Mouse (Mus musculus): ENCODE results near the gene Calcr. TPM values are rescaled to one million over a fixed set of nuclear protein-coding genes. Genes with fewer than 3 reads are reported as not detected.
"Not testable (repeated sequence)": the region's sequence is repeated elsewhere in the genome, so short reads cannot be mapped to it uniquely, and the experiment has no call there.

The Calcr gene
- polyA plus RNA-seq, 1 experiment from 2014 or later = 0.22 TPM

- ATAC-seq (ENCODE audit: insufficient number of reproducible peaks, insufficient read depth, low FRiP score, low read depth) = no peak
- H3K9me3 ChIP-seq (ENCODE audit: control insufficient read depth, low read depth, low read length) = no peaks in the 10 kb centered on the region
- no peak overlapping the region for H3K4me2 ChIP-seq (replicated peaks; ENCODE audit: low read depth, low read length)
- H3K27me3 ChIP-seq (ENCODE audit: control insufficient read depth, insufficient read depth, low read length) = no peaks in the 10 kb centered on the region
- no peak overlapping the region for H3K27ac ChIP-seq (ENCODE audit: low read length)
- no peaks in the 10 kb centered on the region for H3K4me1 ChIP-seq (ENCODE audit: control insufficient read depth, insufficient read depth, low read length)
- WGBS = 75% methylated on average over 4 of the region's 4 CpGs
- no peak overlapping the region for H3K4me3 ChIP-seq (ENCODE audit: low read depth, low read length)
- no peak overlapping the region for H3K9ac ChIP-seq (replicated peaks; ENCODE audit: low read depth, low read length)
- no peaks in the 10 kb centered on the region for H3K36me3 ChIP-seq (ENCODE audit: control insufficient read depth, insufficient read depth, low read length)
Observed at GRCm38 (mm10) chr6:3730246-3730867, 34.2 kb downstream of the Calcr start.

GRCm38 (mm10) chr6:3688087-3688642 is 76.3 kb downstream of the Calcr start:
- WGBS = 69% methylated on average over 7 of the region's 7 CpGs
- H3K4me2 ChIP-seq (replicated peaks; ENCODE audit: low read depth, low read length) = no peak overlapping the region
- no peaks in the 10 kb centered on the region for H3K9me3 ChIP-seq (ENCODE audit: control insufficient read depth, low read depth, low read length)
- ATAC-seq (ENCODE audit: insufficient number of reproducible peaks, insufficient read depth, low FRiP score, low read depth) = no peak
- H3K9ac ChIP-seq (replicated peaks; ENCODE audit: low read depth, low read length) = no peak overlapping the region
- no peaks in the 10 kb centered on the region for H3K36me3 ChIP-seq (ENCODE audit: control insufficient read depth, insufficient read depth, low read length)
- no peak overlapping the region for H3K27ac ChIP-seq (ENCODE audit: low read length)
- no peak overlapping the region for H3K4me3 ChIP-seq (ENCODE audit: low read depth, low read length)
- no peaks in the 10 kb centered on the region for H3K27me3 ChIP-seq (ENCODE audit: control insufficient read depth, insufficient read depth, low read length)
- no peaks in the 10 kb centered on the region for H3K4me1 ChIP-seq (ENCODE audit: control insufficient read depth, insufficient read depth, low read length)

GRCm38 (mm10) chr6:3678286-3678685 is 86.2 kb downstream of the Calcr start:
- H3K4me2 ChIP-seq (replicated peaks; ENCODE audit: low read depth, low read length); H3K9me3 ChIP-seq (ENCODE audit: control insufficient read depth, low read depth, low read length); H3K4me1 ChIP-seq (ENCODE audit: control insufficient read depth, insufficient read depth, low read length); H3K27me3 ChIP-seq (ENCODE audit: control insufficient read depth, insufficient read depth, low read length); H3K9ac ChIP-seq (replicated peaks; ENCODE audit: low read depth, low read length); H3K36me3 ChIP-seq (ENCODE audit: control insufficient read depth, insufficient read depth, low read length); H3K27ac ChIP-seq (ENCODE audit: low read length); H3K4me3 ChIP-seq (ENCODE audit: low read depth, low read length); ATAC-seq (ENCODE audit: insufficient number of reproducible peaks, insufficient read depth, low FRiP score, low read depth): not testable (repeated sequence)
- 64% methylated on average over 2 of the region's 2 CpGs for WGBS

GRCm38 (mm10) chr6:3677806-3678205 is 86.7 kb downstream of the Calcr start:
- WGBS = 79% methylated on average over 2 of the region's 2 CpGs
- no peak for ATAC-seq (ENCODE audit: insufficient number of reproducible peaks, insufficient read depth, low FRiP score, low read depth)
- Histone ChIP-seq H3K27me3 (ENCODE audit: control insufficient read depth, insufficient read depth, low read length) (no peaks in the 10 kb centered on the region), H3K4me1 (ENCODE audit: control insufficient read depth, insufficient read depth, low read length) (no peaks in the 10 kb centered on the region), H3K4me2 (replicated peaks; ENCODE audit: low read depth, low read length) (no peak overlapping the region), H3K9me3 (ENCODE audit: control insufficient read depth, low read depth, low read length) (no peaks in the 10 kb centered on the region), H3K9ac (replicated peaks; ENCODE audit: low read depth, low read length) (no peak overlapping the region), H3K36me3 (ENCODE audit: control insufficient read depth, insufficient read depth, low read length) (no peaks in the 10 kb centered on the region), H3K27ac (ENCODE audit: low read length) (no peak overlapping the region), H3K4me3 (ENCODE audit: low read depth, low read length) (no peak overlapping the region)

GRCm38 (mm10) chr6:3671941-3672340 is 92.6 kb downstream of the Calcr start:
- not testable (repeated sequence) for H3K4me3 ChIP-seq (ENCODE audit: low read depth, low read length); H3K27ac ChIP-seq (ENCODE audit: low read length); H3K9me3 ChIP-seq (ENCODE audit: control insufficient read depth, low read depth, low read length); H3K4me2 ChIP-seq (replicated peaks; ENCODE audit: low read depth, low read length); ATAC-seq (ENCODE audit: insufficient number of reproducible peaks, insufficient read depth, low FRiP score, low read depth); H3K9ac ChIP-seq (replicated peaks; ENCODE audit: low read depth, low read length); H3K27me3 ChIP-seq (ENCODE audit: control insufficient read depth, insufficient read depth, low read length); H3K36me3 ChIP-seq (ENCODE audit: control insufficient read depth, insufficient read depth, low read length); H3K4me1 ChIP-seq (ENCODE audit: control insufficient read depth, insufficient read depth, low read length)
- 87% methylated on average over 4 of the region's 4 CpGs for WGBS

GRCm38 (mm10) chr6:3664147-3664716 is 100.3 kb downstream of the Calcr start:
- Histone ChIP-seq H3K4me3 (ENCODE audit: low read depth, low read length) (no peak overlapping the region), H3K4me1 (ENCODE audit: control insufficient read depth, insufficient read depth, low read length) (no peaks in the 10 kb centered on the region), H3K36me3 (ENCODE audit: control insufficient read depth, insufficient read depth, low read length) (no peaks in the 10 kb centered on the region), H3K9me3 (ENCODE audit: control insufficient read depth, low read depth, low read length) (no peaks in the 10 kb centered on the region), H3K9ac (replicated peaks; ENCODE audit: low read depth, low read length) (no peak overlapping the region), H3K27ac (ENCODE audit: low read length) (no peak overlapping the region), H3K27me3 (ENCODE audit: control insufficient read depth, insufficient read depth, low read length) (no peaks in the 10 kb centered on the region), H3K4me2 (replicated peaks; ENCODE audit: low read depth, low read length) (no peak overlapping the region)
- WGBS = 62% methylated on average over 10 of the region's 10 CpGs
- ATAC-seq (ENCODE audit: insufficient number of reproducible peaks, insufficient read depth, low FRiP score, low read depth) = peak; percentile 90

- Histone ChIP-seq H3K9ac (replicated peaks; ENCODE audit: low read depth, low read length) (no peak overlapping the region), H3K27ac (ENCODE audit: low read length) (no peak overlapping the region), H3K9me3 (ENCODE audit: control insufficient read depth, low read depth, low read length) (no peaks in the 10 kb centered on the region), H3K4me1 (ENCODE audit: control insufficient read depth, insufficient read depth, low read length) (no peaks in the 10 kb centered on the region), H3K36me3 (ENCODE audit: control insufficient read depth, insufficient read depth, low read length) (no peaks in the 10 kb centered on the region), H3K4me3 (ENCODE audit: low read depth, low read length) (no peak overlapping the region), H3K27me3 (ENCODE audit: control insufficient read depth, insufficient read depth, low read length) (no peaks in the 10 kb centered on the region), H3K4me2 (replicated peaks; ENCODE audit: low read depth, low read length) (no peak overlapping the region)
- 93% methylated on average over 4 of the region's 4 CpGs for WGBS
- no peak for ATAC-seq (ENCODE audit: insufficient number of reproducible peaks, insufficient read depth, low FRiP score, low read depth)
Observed at GRCm38 (mm10) chr6:3658405-3658804, 106.1 kb downstream of the Calcr start.

All from stomach, embryonic 14.5 days (tissue).